Mouse (Mus musculus) hindbrain, embryonic 15.5 days (tissue): ENCODE measurements around the gene Olfr1221. TPM values are rescaled to one million over a fixed set of nuclear protein-coding genes. Genes with fewer than 3 reads are reported as not detected.

ENCODE experiments used
- polyA plus RNA-seq: library from polyadenylated mRNA; unstranded; fragments of >200 nt; fragmentation: Nextera tagmentation; extraction: Ambion mirVana; gene quantifications from 2 replicates; pipeline ENCODE4 v1.2.1, GENCODE M21; 2015

Olfr1221 gene
- polyA plus RNA-seq, 1 experiment from 2014 or later: not detected

Other genes with a start within 250 kb of the Olfr1221 start
- gene Olfr1208, start 215.0 kb downstream of the Olfr1221 start, polyA plus RNA-seq: not detected in 2 replicates
- gene Olfr1209, start 202.1 kb downstream of the Olfr1221 start, polyA plus RNA-seq: not detected in 2 replicates
- gene Olfr1211, start 179.2 kb downstream of the Olfr1221 start, polyA plus RNA-seq: not detected in 2 replicates
- gene Olfr1212, start 163.3 kb downstream of the Olfr1221 start, polyA plus RNA-seq: not detected in 2 replicates
- not detected in 2 replicates for gene Gm13762, start 137.0 kb downstream of the Olfr1221 start, polyA plus RNA-seq
- gene Olfr1214, start 124.6 kb downstream of the Olfr1221 start, polyA plus RNA-seq: not detected in 2 replicates
- not detected in 2 replicates for gene Olfr1215, start 110.3 kb downstream of the Olfr1221 start, polyA plus RNA-seq
- not detected in 2 replicates for gene Olfr1216, start 98.9 kb downstream of the Olfr1221 start, polyA plus RNA-seq
- gene Olfr1217, start 85.2 kb downstream of the Olfr1221 start, polyA plus RNA-seq: not detected in 2 replicates
- gene Olfr1218, start 56.1 kb downstream of the Olfr1221 start, polyA plus RNA-seq: not detected in 2 replicates
- gene Olfr1219, start 33.8 kb downstream of the Olfr1221 start, polyA plus RNA-seq: not detected in 2 replicates
- gene Olfr1220, start 10.4 kb downstream of the Olfr1221 start, polyA plus RNA-seq: not detected in 2 replicates
- not detected in 2 replicates for gene Olfr1222, start 15.8 kb upstream of the Olfr1221 start, polyA plus RNA-seq
- gene Olfr1223, start 34.3 kb upstream of the Olfr1221 start, polyA plus RNA-seq: not detected in 2 replicates
- gene Olfr1224-ps1, start 46.8 kb upstream of the Olfr1221 start, polyA plus RNA-seq: not detected in 2 replicates
- not detected in 2 replicates for gene Olfr1225, start 57.4 kb upstream of the Olfr1221 start, polyA plus RNA-seq
- not detected in 2 replicates for gene Olfr1226, start 82.8 kb upstream of the Olfr1221 start, polyA plus RNA-seq
- gene Olfr1228, start 136.8 kb upstream of the Olfr1221 start, polyA plus RNA-seq: not detected in 2 replicates
- not detected in 2 replicates for gene Olfr1229, start 170.7 kb upstream of the Olfr1221 start, polyA plus RNA-seq
- not detected in 2 replicates for gene Olfr1230, start 180.0 kb upstream of the Olfr1221 start, polyA plus RNA-seq
- gene Olfr1231, start 189.8 kb upstream of the Olfr1221 start, polyA plus RNA-seq: not detected in 2 replicates
- gene Olfr1232, start 212.4 kb upstream of the Olfr1221 start, polyA plus RNA-seq: not detected in 2 replicates
- gene Olfr1233, start 225.1 kb upstream of the Olfr1221 start, polyA plus RNA-seq: not detected in 2 replicates
- not detected in 2 replicates for gene Olfr1234, start 247.6 kb upstream of the Olfr1221 start, polyA plus RNA-seq